Mouse (Mus musculus) heart, postnatal 4 days (tissue): ENCODE results near the gene Unc79. TPM values are rescaled to one million over a fixed set of nuclear protein-coding genes. Genes with fewer than 3 reads are reported as not detected.

Experiments used
- DNase-seq: peaks from one replicate; pipeline ENCODE4 v3.0.0; 2021
- microRNA-seq, 2 experiments: library from miRNA; unstranded; fragments of <30 nt; microRNA quantifications; one replicate each; pipeline ENCODE4 v1.2.0; 2021 to 2022
- total RNA-seq, 2 experiments: library from RNA; stranded (reverse); gene quantifications; 2 replicates each; pipeline ENCODE4 v1.2.3; 2021

Gene Unc79
- total RNA-seq, 2 experiments from 2014 or later = 0.17 to 0.29 TPM

GRCm38 (mm10) chr12:103205561-103205960, 256.9 kb downstream of the Unc79 start:
- DNase-seq = no peak

DNA sequence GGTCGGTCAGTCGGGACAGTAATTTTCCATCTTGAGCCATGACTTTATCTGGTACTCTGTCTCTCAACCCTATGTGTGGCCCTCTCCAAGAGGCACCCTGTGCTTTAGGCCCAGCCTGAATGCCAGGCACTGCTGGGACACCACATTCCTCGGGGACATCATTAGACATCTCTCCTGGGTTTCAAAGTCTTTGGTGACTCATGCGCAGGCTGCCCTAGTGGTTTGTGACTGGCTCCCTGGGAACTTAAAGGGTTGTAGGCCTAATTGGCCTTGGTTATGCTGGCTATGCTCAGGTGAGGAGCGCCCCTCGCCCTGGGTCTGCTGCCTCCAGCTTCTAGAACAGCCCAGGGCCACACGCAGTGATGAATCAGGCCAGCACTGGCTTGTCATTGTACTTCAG, 260.9 kb downstream of the Unc79 start:
- no peak for DNase-seq

- DNase-seq = no peak
Measured at GRCm38 (mm10) chr12:103211078-103211477, 262.4 kb downstream of the Unc79 start.

DNA sequence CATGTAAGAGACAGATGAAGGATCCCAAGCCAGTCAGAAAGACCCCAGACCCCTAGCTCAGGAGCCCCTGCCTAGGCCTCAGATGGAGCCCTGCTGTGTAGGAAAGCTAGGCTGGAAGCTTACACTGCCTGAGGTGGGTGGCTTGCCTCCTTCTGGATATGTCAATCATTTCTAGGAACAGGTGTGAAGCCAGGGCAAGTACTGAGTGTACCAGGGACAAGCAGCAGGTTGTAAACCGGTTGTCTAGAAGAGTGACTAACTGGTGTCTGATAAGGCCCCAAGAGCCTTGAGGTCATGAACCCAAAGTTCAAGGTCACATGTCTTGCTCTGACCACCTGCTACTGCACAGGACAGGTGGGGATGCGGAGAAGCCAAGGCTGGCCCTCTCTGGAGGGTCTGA, 264.9 kb downstream of the Unc79 start:
- DNase-seq = no peak

DNA sequence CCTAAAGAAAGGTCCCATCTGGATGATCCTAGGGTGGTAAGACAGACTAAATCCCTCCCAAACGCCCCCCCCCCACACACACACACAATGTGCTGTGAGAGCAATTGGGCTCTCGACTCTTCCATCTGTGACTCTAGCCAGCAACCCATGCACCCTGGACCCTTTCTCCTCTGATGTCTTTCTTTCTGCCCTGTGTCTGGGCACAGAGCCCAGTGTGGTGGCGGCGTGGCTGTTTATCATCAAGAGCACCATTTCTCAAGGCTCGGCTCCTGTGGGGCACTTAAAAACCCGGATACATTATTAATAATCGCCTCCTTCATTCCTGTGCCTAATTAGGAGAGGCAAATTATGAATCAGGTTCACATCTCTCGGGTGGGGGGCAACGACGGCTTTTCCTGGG, 265.6 kb downstream of the Unc79 start:
- DNase-seq = peak; percentile 63

- no peak for DNase-seq
Measured at GRCm38 (mm10) chr12:103214797-103215196, 266.1 kb downstream of the Unc79 start.

GRCm38 (mm10) chr12:103215877-103216610, 267.4 kb downstream of the Unc79 start:
- DNase-seq = no peak

GRCm38 (mm10) chr12:103223671-103224070, 275.0 kb downstream of the Unc79 start:
- no peak for DNase-seq

DNA sequence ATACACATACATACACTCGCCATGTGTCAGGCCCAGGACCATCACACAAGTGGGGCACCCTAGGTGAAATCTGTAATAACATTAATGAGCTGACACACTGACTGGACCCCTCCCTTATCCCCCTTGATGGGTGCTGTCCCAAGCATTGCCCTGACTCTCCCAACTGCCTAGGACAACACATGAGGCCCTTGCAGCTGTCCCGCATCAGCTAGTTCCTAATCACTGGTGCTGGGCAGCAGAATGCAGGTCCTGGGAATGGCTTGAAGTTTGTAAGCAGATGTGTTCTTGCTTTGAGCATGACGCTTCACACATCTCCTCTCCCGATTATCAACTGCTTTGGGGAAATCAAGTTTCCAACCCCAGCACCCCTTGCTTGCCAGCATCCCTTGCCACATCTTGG, 277.5 kb downstream of the Unc79 start:
- no peak for DNase-seq

- DNase-seq = no peak
Measured at GRCm38 (mm10) chr12:103229058-103229457, 280.4 kb downstream of the Unc79 start.

Small RNA genes within 50 kb of the gene (microRNA-seq; reads per million reads assigned to microRNA genes)
- gene Gm44324 = 0 reads per million in 2 experiments

Other genes with a start within 250 kb of the Unc79 start
- gene Itpk1, start 243.9 kb upstream of the Unc79 start, total RNA-seq = 1 to 10 TPM; 7.5 to 7.9 TPM
- 10 to 100 TPM in 1 of 2 experiments, 1 to 10 TPM in 1; 8.2 to 11.4 TPM for gene Moap1, start 205.2 kb upstream of the Unc79 start, total RNA-seq
- 1 to 10 TPM; 5.7 to 6.0 TPM for gene Tmem251, start 205.1 kb upstream of the Unc79 start, total RNA-seq
- gene Gm28051, start 191.1 kb upstream of the Unc79 start, total RNA-seq = not detected
- 10 to 100 TPM; 13.0 to 13.5 TPM for gene Gon7, start 191.1 kb upstream of the Unc79 start, total RNA-seq
- 10 to 100 TPM; 37.3 to 39.1 TPM for gene Ubr7, start 190.9 kb upstream of the Unc79 start, total RNA-seq
- gene Gm20604, start 190.2 kb upstream of the Unc79 start, total RNA-seq = 1 to 10 TPM; 6.5 to 7.1 TPM
- 10 to 100 TPM; 34.6 to 35.0 TPM for gene Btbd7, start 70.4 kb upstream of the Unc79 start, total RNA-seq
- not detected for gene Cox8c, start 49.5 kb upstream of the Unc79 start, total RNA-seq